Mouse (Mus musculus): ENCODE measurements at regions not wholly inside any gene's neighbourhood (a gene's known extent, or its start where the extent isn't known, plus 50 kb on each side); places are given as distances from the start of the nearest gene placed in this dataset.

GRCm38 (mm10) chr8:50264757-50265156 lies 1421.0 kb upstream of the Tenm3 start:
- WGBS, result 67% methylated on average over 4 of the region's 4 CpGs
- Histone ChIP-seq H3K9ac (ENCODE audit: low read depth, low read length) (no peak overlapping the region), H3K79me2 (ENCODE audit: control insufficient read depth, insufficient read depth, low read length) (no peaks in the 10 kb centered on the region), H3K27ac (replicated peaks; ENCODE audit: insufficient read depth, low read depth, low read length) (no peak overlapping the region), H3K4me3 (ENCODE audit: insufficient read depth, low read depth, low read length) (no peak overlapping the region), H3K27me3 (ENCODE audit: control insufficient read depth, insufficient read depth, low read length) (no peaks in the 10 kb centered on the region), H3K4me1 (ENCODE audit: control insufficient read depth, insufficient read depth, low read length) (no peaks in the 10 kb centered on the region), H3K36me3 (ENCODE audit: control insufficient read depth, insufficient read depth, low read length) (no peaks in the 10 kb centered on the region)
- TF ChIP-seq CTCF (IDR thresholded peaks at IDR 0.05; ENCODE audit: low read depth, low read length) (no peak), POLR2A (IDR thresholded peaks at IDR 0.05; ENCODE audit: extremely low read depth, insufficient read depth, low read length) (no peak)
- no peak for DNase-seq (ENCODE audit: extremely low read depth, low read depth, low spot score)
